Mouse (Mus musculus): ENCODE results near the gene Cyp17a1.

DNA sequence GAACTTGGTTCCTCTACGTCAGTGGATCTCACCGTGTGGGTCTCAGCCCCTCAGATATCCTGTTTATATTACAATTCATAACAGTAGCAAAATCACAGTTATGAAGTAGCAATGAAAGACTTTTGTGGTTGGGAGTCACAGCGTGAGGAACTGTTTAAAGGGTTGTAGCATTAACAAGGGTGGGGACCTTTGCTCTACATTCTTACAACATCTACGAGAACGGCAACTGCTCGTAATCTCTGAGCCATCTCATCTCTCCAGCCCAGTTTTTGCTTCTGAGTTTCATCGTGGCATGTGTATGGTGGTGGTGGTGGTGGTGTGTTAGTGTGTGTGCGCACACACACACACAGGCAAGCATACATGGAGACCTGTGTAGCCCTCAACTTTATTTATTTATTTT lies 41.3 kb upstream of the Cyp17a1 start:
- TF ChIP-seq CTCF (IDR thresholded peaks at IDR 0.05; ENCODE audit: extremely low read depth, insufficient read depth, insufficient read length, insufficient replicate concordance) (no peak), POLR2A (IDR thresholded peaks at IDR 0.05; ENCODE audit: low read depth, low read length) (no peak)
